Mouse (Mus musculus) liver, embryonic 11.5 days (tissue): ENCODE data around the gene Gm815. TPM values are rescaled to one million over a fixed set of nuclear protein-coding genes. Genes with fewer than 3 reads are reported as not detected.

Source experiments
- ATAC-seq: fragments of 200-750 bp; cut with Nextera tagmentation; replicated peaks from 2 replicates; pipeline ENCODE4 v1.8.0; 2017; ENCODE audit warnings: moderate number of reproducible peaks, mild to moderate bottlenecking, moderate TSS enrichment, moderate library complexity; ENCODE audit not compliant: low FRiP score
- DNase-seq: peaks from one replicate; pipeline ENCODE4 v3.0.0-alpha.2; 2017; ENCODE audit warnings: low spot score
- H3K27ac ChIP-seq: fragments of 300-500 bp; sonication (generic); 2 replicates; pipeline ENCODE4 v1.5.1; 2014; ENCODE audit warnings: mild to moderate bottlenecking, low read depth, low read length, control low read depth
- H3K27me3 ChIP-seq: fragments of 300-500 bp; sonication (generic); replicated peaks from 2 replicates; pipeline ENCODE4 v1.6.1; 2014; ENCODE audit warnings: low read length, mixed read lengths; ENCODE audit not compliant: control insufficient read depth, insufficient read depth
- H3K36me3 ChIP-seq: fragments of 300-500 bp; sonication (generic); 2 replicates; pipeline ENCODE4 v1.6.1; 2014; ENCODE audit warnings: mild to moderate bottlenecking, low read length, moderate library complexity, mixed read lengths; ENCODE audit not compliant: control insufficient read depth, insufficient read depth
- H3K4me1 ChIP-seq: fragments of 300-500 bp; sonication (generic); replicated peaks from 2 replicates; pipeline ENCODE4 v1.6.1; 2014; ENCODE audit warnings: low read length, mixed read lengths; ENCODE audit not compliant: control insufficient read depth, insufficient read depth
- H3K4me2 ChIP-seq: fragments of 300-500 bp; sonication (generic); 2 replicates; pipeline ENCODE4 v1.6.1; 2014; ENCODE audit warnings: mild to moderate bottlenecking, control low read depth, moderate library complexity
- H3K4me3 ChIP-seq: fragments of 300-500 bp; sonication (generic); 2 replicates; pipeline ENCODE4 v1.5.1; 2014; ENCODE audit warnings: low read depth, low read length, control low read depth
- H3K9ac ChIP-seq: fragments of 300-500 bp; sonication (generic); 2 replicates; pipeline ENCODE4 v1.6.1; 2014; ENCODE audit warnings: low read depth, low read length, control low read depth
- H3K9me3 ChIP-seq: fragments of 300-500 bp; sonication (generic); 2 replicates; pipeline ENCODE4 v1.6.1; 2016; ENCODE audit warnings: low read length, inconsistent platforms, mixed read lengths; ENCODE audit not compliant: control insufficient read depth
- WGBS: fragments of 180-500 bp; shearing (Covaris S2); extraction: QIAGEN DNeasy Blood & Tissue Kit; methylation state at CpG from one replicate; pipeline ENCODE4 v1.1.7; 2014; 5-methylcytosine and 5-hydroxymethylcytosine counted together
- polyA plus RNA-seq: library from polyadenylated mRNA; unstranded; fragments of >200 nt; fragmentation: Nextera tagmentation; extraction: Ambion mirVana; gene quantifications from 2 replicates; pipeline ENCODE4 v1.2.1, GENCODE M21; 2014

Gene Gm815
- polyA plus RNA-seq, 1 experiment from 2014 or later, result not detected

GRCm38 (mm10) chr19:26891306-26891964 is 5.8 kb downstream of the Gm815 start:
- no peak overlapping the region for H3K27ac ChIP-seq
- WGBS, result 87% methylated on average over 9 of the region's 9 CpGs

GRCm38 (mm10) chr19:26892861-26893260 is 7.2 kb downstream of the Gm815 start:
- no peak overlapping the region for H3K4me2 ChIP-seq
- no peaks in the 10 kb centered on the region for H3K9me3 ChIP-seq
- DNase-seq (no peak), ATAC-seq (no peak)
- H3K4me3 ChIP-seq, result no peak overlapping the region
- H3K27me3 ChIP-seq, result no peaks in the 10 kb centered on the region
- H3K9ac ChIP-seq, result no peak overlapping the region
- 47% methylated on average over 5 of the region's 5 CpGs for WGBS
- H3K4me1 ChIP-seq, result no peaks in the 10 kb centered on the region
- H3K36me3 ChIP-seq, result no peaks in the 10 kb centered on the region
- H3K27ac ChIP-seq, result no peak overlapping the region

More at GRCm38 (mm10) chr19:26891306-26891964, 5.8 kb downstream of the Gm815 start:
- Histone ChIP-seq H3K27me3 (no peaks in the 10 kb centered on the region), H3K4me2 (no peak overlapping the region), H3K4me3 (no peak overlapping the region), H3K36me3 (no peaks in the 10 kb centered on the region), H3K9ac (no peak overlapping the region), H3K9me3 (no peaks in the 10 kb centered on the region), H3K4me1 (no peaks in the 10 kb centered on the region)
- no peak for DNase-seq
- ATAC-seq, result no peak

- no peak for ATAC-seq
- H3K4me2 ChIP-seq, result no peak overlapping the region
- 71% methylated on average over 4 of the region's 4 CpGs for WGBS
These were observed 16.5 kb downstream of the Gm815 start for GRCm38 (mm10) chr19:26902162-26902561.

GRCm38 (mm10) chr19:26914245-26914644 is 28.6 kb downstream of the Gm815 start:
- DNase-seq, result no peak

More at GRCm38 (mm10) chr19:26902162-26902561, 16.5 kb downstream of the Gm815 start:
- H3K4me1 ChIP-seq, result no peaks in the 10 kb centered on the region
- H3K9ac ChIP-seq, result no peak overlapping the region
- no peaks in the 10 kb centered on the region for H3K27me3 ChIP-seq
- H3K9me3 ChIP-seq, result no peaks in the 10 kb centered on the region
- no peak for DNase-seq
- no peaks in the 10 kb centered on the region for H3K36me3 ChIP-seq
- no peak overlapping the region for H3K27ac ChIP-seq
- no peak overlapping the region for H3K4me3 ChIP-seq

GRCm38 (mm10) chr19:26920816-26921215 is 35.1 kb downstream of the Gm815 start:
- H3K4me1 ChIP-seq, result no peaks in the 10 kb centered on the region
- no peaks in the 10 kb centered on the region for H3K27me3 ChIP-seq
- H3K9ac ChIP-seq, result no peak overlapping the region
- H3K9me3 ChIP-seq, result no peaks in the 10 kb centered on the region
- no peak overlapping the region for H3K4me3 ChIP-seq
- H3K27ac ChIP-seq, result no peak overlapping the region
- 61% methylated on average over 2 of the region's 2 CpGs for WGBS
- DNase-seq (no peak), ATAC-seq (no peak)
- no peaks in the 10 kb centered on the region for H3K36me3 ChIP-seq
- H3K4me2 ChIP-seq, result no peak overlapping the region

More at GRCm38 (mm10) chr19:26914245-26914644, 28.6 kb downstream of the Gm815 start:
- Histone ChIP-seq H3K9me3 (no peaks in the 10 kb centered on the region), H3K27me3 (no peaks in the 10 kb centered on the region), H3K4me1 (no peaks in the 10 kb centered on the region), H3K4me3 (no peak overlapping the region), H3K9ac (no peak overlapping the region), H3K27ac (no peak overlapping the region), H3K4me2 (no peak overlapping the region), H3K36me3 (no peaks in the 10 kb centered on the region)
- no peak for ATAC-seq
- WGBS, result 41% methylated on average over 1 of the region's 1 CpGs

GRCm38 (mm10) chr19:26930295-26931283 is 44.9 kb downstream of the Gm815 start:
- Histone ChIP-seq H3K36me3 (no peaks in the 10 kb centered on the region), H3K4me2 (no peak overlapping the region), H3K27ac (no peak overlapping the region), H3K9ac (no peak overlapping the region), H3K4me3 (no peak overlapping the region), H3K9me3 (no peaks in the 10 kb centered on the region), H3K27me3 (no peaks in the 10 kb centered on the region), H3K4me1 (no peaks in the 10 kb centered on the region)
- WGBS, result 55% methylated on average over 6 of the region's 6 CpGs
- ATAC-seq, result no peak
- no peak for DNase-seq

- Histone ChIP-seq H3K27me3 (no peaks in the 10 kb centered on the region), H3K4me1 (no peaks in the 10 kb centered on the region), H3K9me3 (no peaks in the 10 kb centered on the region), H3K36me3 (no peaks in the 10 kb centered on the region), H3K27ac (no peak overlapping the region), H3K9ac (no peak overlapping the region), H3K4me2 (no peak overlapping the region), H3K4me3 (no peak overlapping the region)
- 49% methylated on average over 2 of the region's 2 CpGs for WGBS
- no peak for ATAC-seq
- no peak for DNase-seq
These were observed 48.5 kb downstream of the Gm815 start for GRCm38 (mm10) chr19:26934186-26934585.
